Mouse (Mus musculus): ENCODE measurements around the gene Borcs5.

GRCm38 (mm10) chr6:134678037-134678436 lies 38.7 kb downstream of the Borcs5 start:
- TF ChIP-seq TCF12 (IDR thresholded peaks at IDR 0.05; ENCODE audit: insufficient read depth, poor library complexity, severe bottlenecking): no peak
- TF ChIP-seq POLR2AphosphoS2 (IDR thresholded peaks at IDR 0.05; ENCODE audit: insufficient read length, low read depth): no peak
- no peak for TF ChIP-seq POLR2A (IDR thresholded peaks at IDR 0.05; ENCODE audit: insufficient read length, low read depth)
- TF ChIP-seq MAX (IDR thresholded peaks at IDR 0.05; ENCODE audit: low read depth): no peak
- TF ChIP-seq CEBPB (IDR thresholded peaks at IDR 0.05; ENCODE audit: insufficient read depth, poor library complexity, severe bottlenecking): no peak
- no peak for TF ChIP-seq USF1 (IDR thresholded peaks at IDR 0.05; ENCODE audit: low read depth)
- TF ChIP-seq TCF3 (IDR thresholded peaks at IDR 0.05; ENCODE audit: insufficient read length, low read depth): no peak
- no peak for TF ChIP-seq E2F4 (IDR thresholded peaks at IDR 0.05; ENCODE audit: insufficient read depth)
- no peak for TF ChIP-seq MYOG (IDR thresholded peaks at IDR 0.05; ENCODE audit: control insufficient read depth in 1 of 3, insufficient read depth in 1 of 3, insufficient read length in 2 of 3, low read depth in 2 of 3)
- no peak for TF ChIP-seq REST (IDR thresholded peaks at IDR 0.05; ENCODE audit: insufficient read depth, insufficient read length)

Measured in myocyte (in vitro differentiated cells).